Mouse (Mus musculus): ENCODE measurements around the gene Txndc11.
"Not testable (repeated sequence)": the region's sequence is repeated elsewhere in the genome, so short reads cannot be mapped to it uniquely, and the experiment has no call there.

Gene Txndc11

GRCm38 (mm10) chr16:11134348-11135344 is at the start of gene Txndc11:
Txndc11 (minus strand) TSS chr16:11134650.
- peak; percentile 96 for DNase-seq (ENCODE audit: low read depth, low spot score)

GRCm38 (mm10) chr16:11177404-11177803 is 43.0 kb upstream of the Txndc11 start:
- DNase-seq (ENCODE audit: low read depth, low spot score): no peak

GRCm38 (mm10) chr16:11176884-11177244 is 42.4 kb upstream of the Txndc11 start:
- DNase-seq (ENCODE audit: low read depth, low spot score): no peak

GRCm38 (mm10) chr16:11176208-11176883 is 41.9 kb upstream of the Txndc11 start, which contains the start of gene Zc3h7a:
Zc3h7a (minus strand) TSS chr16:11176393.
- peak; percentile 65 for DNase-seq (ENCODE audit: low read depth, low spot score)

- DNase-seq (ENCODE audit: low read depth, low spot score): peak; percentile 1
Measured at GRCm38 (mm10) chr16:11175489-11176207, 41.2 kb upstream of the Txndc11 start.

- no peak for DNase-seq (ENCODE audit: low read depth, low spot score)
Measured at GRCm38 (mm10) chr16:11175100-11175488, 40.6 kb upstream of the Txndc11 start.

- DNase-seq (ENCODE audit: low read depth, low spot score): peak; percentile 10
Measured at GRCm38 (mm10) chr16:11174671-11175081, 40.2 kb upstream of the Txndc11 start.

- no peak for DNase-seq (ENCODE audit: low read depth, low spot score)
Measured at GRCm38 (mm10) chr16:11171679-11172078, 37.2 kb upstream of the Txndc11 start.

- no peak for DNase-seq (ENCODE audit: low read depth, low spot score)
Measured at GRCm38 (mm10) chr16:11166431-11166830, 32.0 kb upstream of the Txndc11 start.

GRCm38 (mm10) chr16:11164695-11165255 is 30.3 kb upstream of the Txndc11 start:
- DNase-seq (ENCODE audit: low read depth, low spot score): peak; percentile 2

- DNase-seq (ENCODE audit: low read depth, low spot score): not testable (repeated sequence)
Measured at GRCm38 (mm10) chr16:11157721-11158120, 23.3 kb upstream of the Txndc11 start.

GRCm38 (mm10) chr16:11154500-11154899 is 20.1 kb upstream of the Txndc11 start:
- DNase-seq (ENCODE audit: low read depth, low spot score): no peak

GRCm38 (mm10) chr16:11143706-11144483 is 9.4 kb upstream of the Txndc11 start:
- DNase-seq (ENCODE audit: low read depth, low spot score): not testable (repeated sequence)

- no peak for DNase-seq (ENCODE audit: low read depth, low spot score)
Measured at GRCm38 (mm10) chr16:11133476-11134347, 738 bp downstream of the Txndc11 start.

- no peak for DNase-seq (ENCODE audit: low read depth, low spot score)
Measured at GRCm38 (mm10) chr16:11132839-11133238, 1.6 kb downstream of the Txndc11 start.

GRCm38 (mm10) chr16:11128301-11128700 is 6.1 kb downstream of the Txndc11 start:
- no peak for DNase-seq (ENCODE audit: low read depth, low spot score)

- DNase-seq (ENCODE audit: low read depth, low spot score): no peak
Measured at GRCm38 (mm10) chr16:11125371-11125770, 9.1 kb downstream of the Txndc11 start.

GRCm38 (mm10) chr16:11124110-11124509 is 10.3 kb downstream of the Txndc11 start:
- DNase-seq (ENCODE audit: low read depth, low spot score): no peak

GRCm38 (mm10) chr16:11122625-11123024 is 11.8 kb downstream of the Txndc11 start:
- no peak for DNase-seq (ENCODE audit: low read depth, low spot score)

Data from brain, embryonic 18.5 days (tissue).